Mouse (Mus musculus) right cerebral cortex, postnatal 14 days (tissue): ENCODE measurements around the gene Sp1.

ENCODE experiments used
- DNase-seq: peaks from one replicate; pipeline ENCODE4 v3.0.0; 2022

Gene Sp1

GRCm38 (mm10) chr15:102405489-102406195 lies at the start of gene Sp1:
Gene Sp1 (plus strand): TSS chr15:102406143.
- DNase-seq: peak; percentile 96

- DNase-seq: no peak
Observed at GRCm38 (mm10) chr15:102356501-102357325, 49.2 kb upstream of the Sp1 start.

DNA sequence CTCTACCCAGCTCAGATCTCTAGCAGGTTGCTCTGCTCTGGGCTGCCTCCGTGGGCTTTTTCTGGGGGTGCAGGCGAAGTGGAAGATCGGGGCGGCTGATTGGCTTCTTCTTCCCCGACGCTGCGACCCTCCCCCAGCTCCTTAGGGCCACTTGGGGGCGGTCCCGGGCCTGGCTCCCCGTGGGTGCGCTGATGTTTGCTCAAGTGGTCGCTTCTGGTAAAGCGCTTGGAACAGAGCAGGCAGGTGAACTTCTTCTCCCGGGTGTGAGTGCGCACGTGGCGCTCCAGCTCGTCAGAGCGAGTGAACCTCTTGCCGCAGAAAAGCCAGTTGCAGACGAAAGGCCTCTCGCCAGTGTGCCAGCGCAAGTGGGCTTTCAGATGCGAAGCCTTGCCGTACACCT lies 47.8 kb upstream of the Sp1 start:
- DNase-seq: no peak

DNA sequence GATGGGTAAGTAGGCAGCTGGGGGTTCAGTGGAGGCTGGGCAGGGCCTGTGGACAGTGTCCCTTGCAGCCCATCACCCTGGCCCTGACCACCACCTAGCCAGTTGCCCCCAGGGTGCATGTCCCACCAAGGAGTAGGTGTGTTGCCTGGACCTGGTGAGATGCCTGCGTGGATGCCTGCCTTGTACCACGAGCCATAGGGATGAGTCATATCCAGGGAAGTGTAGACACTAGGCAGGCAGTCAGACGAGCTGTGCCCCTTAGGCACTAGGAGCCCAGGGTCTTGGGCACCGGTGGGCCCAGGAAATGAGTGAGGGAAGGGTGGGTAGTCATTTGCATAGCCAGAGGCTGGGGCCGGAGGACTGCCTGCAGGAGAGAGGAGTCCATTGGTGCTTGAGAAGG lies 47.1 kb upstream of the Sp1 start:
- no peak for DNase-seq

- DNase-seq: no peak
Observed at GRCm38 (mm10) chr15:102362648-102363047, 43.3 kb upstream of the Sp1 start.

- DNase-seq: no peak
Observed at GRCm38 (mm10) chr15:102364678-102365077, 41.3 kb upstream of the Sp1 start.

DNA sequence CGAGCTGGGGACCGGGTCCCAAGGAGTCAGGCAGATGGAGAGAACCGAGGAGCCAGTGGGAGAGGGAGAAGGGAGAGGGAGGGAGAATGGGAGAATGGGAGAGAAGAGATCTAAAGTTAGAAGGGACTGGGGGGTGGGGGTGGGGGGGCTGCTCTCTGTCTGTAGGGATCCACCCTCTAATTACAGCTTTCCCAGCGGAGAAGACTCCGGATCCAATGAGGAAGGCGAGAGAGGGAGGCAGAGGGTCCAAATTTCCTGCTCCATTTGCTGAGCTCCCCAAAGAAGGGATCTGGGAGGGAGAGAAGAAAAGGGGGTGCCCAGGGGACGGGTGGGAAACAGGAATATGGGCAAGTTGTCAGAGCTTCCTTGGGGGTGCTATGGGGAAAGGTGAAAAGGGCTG lies 39.7 kb upstream of the Sp1 start:
- no peak for DNase-seq

- DNase-seq: no peak
Observed at GRCm38 (mm10) chr15:102366733-102367344, 39.1 kb upstream of the Sp1 start, which contains the start of gene Sp7. Gene Sp7 (minus strand): TSS chr15:102367182.

GRCm38 (mm10) chr15:102369972-102370371 lies 36.0 kb upstream of the Sp1 start:
- no peak for DNase-seq

DNA sequence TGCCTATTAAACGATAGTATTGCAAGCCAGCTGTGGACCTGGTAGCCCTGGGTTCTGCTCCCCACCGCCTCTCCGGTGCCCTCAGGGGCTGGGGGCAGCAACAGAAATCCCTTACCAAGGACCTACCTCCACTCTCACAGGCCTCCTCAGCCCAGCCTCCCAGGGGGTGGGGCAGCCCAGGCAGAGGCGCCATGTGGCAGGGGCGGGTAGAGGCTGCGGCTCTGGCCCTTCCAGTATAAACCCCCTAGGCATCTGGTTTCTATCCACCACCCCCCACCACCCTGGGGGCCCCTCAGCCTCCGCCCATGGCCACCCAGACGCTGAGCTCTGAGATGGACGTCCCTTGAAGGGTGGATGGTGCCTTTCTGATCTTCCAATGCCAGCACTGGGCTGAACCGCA lies 35.2 kb upstream of the Sp1 start:
- no peak for DNase-seq

GRCm38 (mm10) chr15:102376453-102377162 lies 29.3 kb upstream of the Sp1 start:
- no peak for DNase-seq

DNA sequence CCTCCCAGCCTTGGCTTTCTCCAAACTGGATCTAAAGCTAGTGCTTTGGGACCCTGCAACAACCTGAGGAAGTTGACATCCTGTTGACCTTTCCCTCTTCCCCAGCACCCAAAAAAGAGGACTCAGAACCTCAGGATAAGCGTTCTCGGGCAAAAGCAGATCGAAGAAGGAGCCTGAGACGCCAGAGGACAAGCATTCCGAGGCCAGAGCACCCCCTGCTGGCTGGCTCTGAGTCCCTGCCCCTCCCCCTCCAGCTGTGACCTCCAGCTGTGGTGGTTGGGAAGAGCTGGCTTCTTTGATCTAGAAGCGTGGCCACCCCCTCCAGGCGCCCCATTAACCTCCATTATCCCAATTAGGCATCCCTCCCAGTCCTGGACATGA lies 28.8 kb upstream of the Sp1 start:
- DNase-seq: peak; percentile 82

DNA sequence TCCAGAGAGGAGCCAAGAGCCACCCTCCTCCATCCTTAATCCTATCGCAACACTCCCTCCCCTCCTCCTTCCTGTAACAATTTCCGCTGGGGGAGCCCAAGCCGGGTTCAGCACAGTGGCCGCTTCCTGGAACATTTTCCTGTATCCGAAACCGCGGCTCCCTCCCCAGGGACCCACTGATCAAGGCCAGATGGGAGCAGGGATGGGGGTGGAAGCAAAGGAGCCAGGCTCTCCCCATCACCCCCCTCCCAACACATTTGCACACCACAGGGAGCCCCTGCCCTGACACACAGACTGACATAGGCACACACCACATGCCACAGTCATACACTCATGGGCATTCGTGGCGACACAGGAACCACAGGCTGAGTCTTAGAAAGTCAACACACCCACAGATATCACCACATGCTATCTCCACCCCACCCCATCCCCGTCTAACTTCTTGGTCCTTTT lies 28.1 kb upstream of the Sp1 start:
- DNase-seq: no peak

DNA sequence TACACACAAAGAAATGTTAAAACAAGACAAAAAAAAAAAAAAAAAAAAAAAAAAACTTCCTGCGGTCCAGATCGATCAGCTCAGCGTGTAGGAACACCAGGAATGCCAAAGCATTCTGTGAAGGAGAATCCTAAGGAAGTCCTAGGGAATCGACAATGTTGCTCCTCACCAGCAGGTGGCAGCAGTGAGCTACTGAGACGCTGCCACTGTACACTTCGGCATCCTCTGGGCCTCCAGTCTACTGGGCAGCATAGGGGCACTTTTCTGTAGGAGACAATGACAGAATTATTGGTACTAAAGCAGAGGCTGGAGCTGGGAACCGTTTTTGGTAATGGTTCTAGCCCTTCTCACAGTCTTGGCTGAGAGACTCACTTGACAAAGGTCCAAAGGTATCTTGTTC lies 24.4 kb upstream of the Sp1 start:
- DNase-seq: peak; percentile 87

- DNase-seq: no peak
Observed at GRCm38 (mm10) chr15:102383671-102384070, 22.3 kb upstream of the Sp1 start.

DNA sequence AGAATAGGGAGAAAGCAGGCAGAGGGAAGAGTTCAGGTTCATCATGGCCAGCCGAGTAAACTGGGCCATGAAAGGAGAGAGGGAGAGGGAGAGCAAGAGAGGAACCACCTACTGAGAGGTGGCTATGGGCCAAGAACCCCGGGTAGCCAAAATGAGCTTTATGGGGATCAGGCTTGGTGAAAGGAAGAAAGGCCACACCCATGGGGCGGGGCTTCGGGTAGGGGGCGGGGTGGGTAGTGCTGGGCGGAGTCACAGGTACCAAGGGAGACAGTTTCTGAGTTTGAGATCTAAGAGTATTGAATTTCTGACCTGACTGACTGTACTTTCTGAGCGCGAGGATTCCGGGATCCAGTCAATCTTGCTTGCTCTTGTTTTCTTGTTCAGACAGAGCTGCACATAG lies 19.3 kb upstream of the Sp1 start:
- no peak for DNase-seq

GRCm38 (mm10) chr15:102388942-102389341 lies 17.0 kb upstream of the Sp1 start:
- DNase-seq: no peak

- DNase-seq: no peak
Observed at GRCm38 (mm10) chr15:102392520-102392919, 13.4 kb upstream of the Sp1 start.

GRCm38 (mm10) chr15:102393584-102394014 lies 12.3 kb upstream of the Sp1 start:
- no peak for DNase-seq

- DNase-seq: no peak
Observed at GRCm38 (mm10) chr15:102395061-102395460, 10.9 kb upstream of the Sp1 start.

DNA sequence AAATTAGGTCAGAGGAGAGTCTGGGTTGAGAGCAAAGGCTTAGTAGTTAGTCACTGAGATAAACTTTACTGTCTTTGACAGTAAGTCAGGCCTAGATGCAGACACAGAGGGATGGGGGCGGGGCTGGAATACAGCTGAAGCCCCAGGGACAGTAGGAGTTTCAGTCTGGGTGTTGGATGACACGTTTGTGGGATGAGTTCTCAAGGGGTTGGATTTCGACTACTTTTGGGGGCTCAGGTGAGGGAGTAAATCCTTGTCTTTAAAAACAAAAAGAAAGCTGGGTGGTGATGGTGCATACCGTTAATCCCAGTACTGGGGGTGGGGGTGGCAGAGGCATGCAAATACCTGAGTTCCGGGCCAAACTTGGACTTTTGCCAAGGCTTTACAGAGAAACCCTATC lies 7.3 kb upstream of the Sp1 start:
- DNase-seq: no peak

GRCm38 (mm10) chr15:102399229-102400221 lies 6.4 kb upstream of the Sp1 start:
- DNase-seq: peak; percentile 48
